Mouse (Mus musculus) lung, postnatal 36 days (tissue): Measurements from ENCODE around the gene P2ry12.

Experiments
- DNase-seq: peaks from one replicate; pipeline ENCODE4 v3.0.0; 2022; ENCODE audit warnings: mixed read lengths

Gene P2ry12

GRCm38 (mm10) chr3:59230912-59231311 is 31.8 kb downstream of the P2ry12 start:
- no peak for DNase-seq

GRCm38 (mm10) chr3:59228730-59229551 is 33.7 kb downstream of the P2ry12 start:
- peak; percentile 68 for DNase-seq

- DNase-seq: no peak
These were observed 35.0 kb downstream of the P2ry12 start for GRCm38 (mm10) chr3:59227696-59228095.

- DNase-seq: no peak
These were observed 37.3 kb downstream of the P2ry12 start for GRCm38 (mm10) chr3:59225411-59225810.

GRCm38 (mm10) chr3:59222303-59222702 is 40.4 kb downstream of the P2ry12 start:
- DNase-seq: no peak

- DNase-seq: no peak
These were observed 43.3 kb downstream of the P2ry12 start for GRCm38 (mm10) chr3:59219326-59219725.

GRCm38 (mm10) chr3:59217211-59217610 is 45.5 kb downstream of the P2ry12 start:
- DNase-seq: no peak

GRCm38 (mm10) chr3:59212404-59212803 is 50.3 kb downstream of the P2ry12 start:
- no peak for DNase-seq

- DNase-seq: peak; percentile 35
These were observed 50.9 kb downstream of the P2ry12 start for GRCm38 (mm10) chr3:59211784-59212183.

GRCm38 (mm10) chr3:59210727-59211126 is 51.9 kb downstream of the P2ry12 start, which contains the start of gene P2ry13:
Gene P2ry13, minus strand, starts transcription at chr3:59210882.
- DNase-seq: peak; percentile 35

GRCm38 (mm10) chr3:59210089-59210488 is 52.6 kb downstream of the P2ry12 start:
- DNase-seq: no peak

- peak; percentile 89 for DNase-seq
These were observed 53.8 kb downstream of the P2ry12 start for GRCm38 (mm10) chr3:59208650-59209548.

- peak; percentile 24 for DNase-seq
These were observed 56.7 kb downstream of the P2ry12 start for GRCm38 (mm10) chr3:59205941-59206340.

GRCm38 (mm10) chr3:59204719-59205503 is 57.8 kb downstream of the P2ry12 start:
- peak; percentile 28 for DNase-seq

GRCm38 (mm10) chr3:59203802-59204520 is 58.7 kb downstream of the P2ry12 start:
- DNase-seq: peak; percentile 68

- no peak for DNase-seq
These were observed 65.2 kb downstream of the P2ry12 start for GRCm38 (mm10) chr3:59197329-59197948.

GRCm38 (mm10) chr3:59194938-59195337 is 67.7 kb downstream of the P2ry12 start, which contains the start of gene Gpr87:
Gene Gpr87, minus strand, starts transcription at chr3:59195104.
- DNase-seq: no peak

GRCm38 (mm10) chr3:59194099-59194498 is 68.6 kb downstream of the P2ry12 start:
- DNase-seq: no peak

- no peak for DNase-seq
These were observed 71.0 kb downstream of the P2ry12 start for GRCm38 (mm10) chr3:59191674-59192073.

GRCm38 (mm10) chr3:59187336-59187735 is 75.3 kb downstream of the P2ry12 start:
- no peak for DNase-seq

- no peak for DNase-seq
These were observed 77.0 kb downstream of the P2ry12 start for GRCm38 (mm10) chr3:59185662-59186061.
